Mouse (Mus musculus) testis, adult 2 months (tissue): ENCODE measurements around the gene Slc26a3.

ENCODE experiments used
- CTCF ChIP-seq: fragments of 200-500 bp; IDR thresholded peaks from 2 replicates; pipeline ENCODE4 v1.5.1; 2012; ENCODE audit warnings: low read depth, mild to moderate bottlenecking, inconsistent platforms, low read length, moderate library complexity; ENCODE audit not compliant: control insufficient read depth, insufficient read depth, insufficient replicate concordance
- POLR2A ChIP-seq: fragments of 200-500 bp; IDR thresholded peaks from 2 replicates; pipeline ENCODE4 v1.6.1; 2012; ENCODE audit warnings: low read depth, mild to moderate bottlenecking, inconsistent platforms, low read length, moderate library complexity; ENCODE audit not compliant: control insufficient read depth

- TF ChIP-seq CTCF (no peak), POLR2A (no peak)
Observed at GRCm38 (mm10) chr12:31401930-31402329, 11.3 kb downstream of the Slc26a3 start.
